Mouse (Mus musculus) cerebellum, postnatal 14 days (tissue): ENCODE measurements at regions not wholly inside any gene's neighbourhood (a gene's known extent, or its start where the extent isn't known, plus 50 kb on each side); places are given as distances from the start of the nearest gene placed in this dataset.

Experiments
- DNase-seq, 2 experiments: peaks; one replicate each; pipeline ENCODE4 v3.0.0; 2021; ENCODE audit warnings: mixed read lengths in 2 of 2

DNA sequence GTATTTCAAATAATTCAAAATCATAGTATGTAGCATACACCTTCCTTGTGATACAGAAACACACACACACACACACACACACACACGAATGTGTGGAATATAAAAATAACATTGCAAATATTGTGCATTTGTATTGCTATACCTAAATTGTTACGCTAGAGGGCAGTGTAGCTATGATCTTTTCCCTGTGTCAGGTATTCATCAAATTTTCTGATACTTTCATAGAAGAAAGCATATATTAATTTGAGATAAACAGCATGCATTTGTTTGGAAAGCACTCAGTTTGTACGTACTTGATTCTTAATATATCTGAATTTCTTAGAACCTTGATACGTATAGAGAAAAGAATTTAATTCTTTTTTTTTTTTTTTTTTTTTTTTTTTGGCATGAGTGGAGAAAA lies 1700.9 kb upstream of the Sel1l start:
- peak; percentile 11 to 53 for DNase-seq

DNA sequence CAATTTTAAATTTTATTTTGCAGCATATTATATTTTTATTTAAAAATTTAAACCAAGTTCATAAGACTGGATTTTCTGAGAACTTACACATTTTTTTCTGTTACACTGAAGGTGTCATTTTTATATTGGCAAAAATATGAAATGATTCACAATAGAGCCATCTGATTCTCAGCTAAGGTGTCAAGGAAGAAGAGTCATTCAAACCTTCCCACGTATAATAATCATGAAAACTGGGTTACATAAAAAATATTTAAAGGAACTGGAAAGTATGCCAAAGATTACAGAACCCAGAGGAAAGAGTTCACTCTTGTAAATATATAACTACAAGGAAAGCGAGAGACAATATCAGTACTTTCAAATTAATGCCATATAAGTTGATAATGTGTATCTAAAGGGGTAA lies 1674.5 kb upstream of the Sel1l start:
- DNase-seq: no peak

DNA sequence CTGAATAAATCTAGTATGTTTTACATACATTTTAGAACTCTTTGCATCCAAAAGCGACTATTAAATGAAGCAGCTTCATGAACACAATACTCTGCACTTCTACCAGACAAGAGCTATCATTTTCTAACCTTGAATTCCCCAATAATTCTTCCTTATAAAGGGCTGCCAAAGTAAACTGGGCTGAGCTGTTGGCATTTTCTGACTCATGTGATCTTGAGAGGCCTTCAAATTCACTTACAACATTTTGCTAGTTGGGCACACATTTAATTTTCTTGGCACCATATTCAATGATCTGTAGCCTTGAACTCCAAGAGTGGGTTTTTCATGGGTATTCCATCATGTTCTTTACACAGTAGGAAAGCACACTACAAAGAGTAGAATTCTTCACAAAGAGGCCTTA lies 1637.4 kb upstream of the Sel1l start:
- DNase-seq: no peak

DNA sequence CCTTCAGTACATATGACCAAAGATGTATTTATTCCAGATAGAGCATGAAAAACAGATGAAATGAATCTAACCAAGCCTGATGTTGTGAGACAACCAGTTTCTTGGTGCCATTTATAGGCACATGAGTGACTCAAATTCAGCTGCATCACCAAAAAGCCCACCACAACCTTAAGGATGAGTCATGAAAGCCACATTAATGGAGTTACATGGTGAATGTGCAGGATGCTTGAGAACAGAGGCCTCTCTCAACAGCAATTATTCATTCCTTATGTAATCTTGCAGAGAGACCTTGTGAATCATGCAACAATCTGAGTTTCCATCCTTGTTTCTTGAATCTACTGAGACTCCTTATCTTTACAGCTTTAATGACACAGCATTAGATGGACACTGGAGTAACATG lies 1613.1 kb upstream of the Sel1l start:
- DNase-seq: no peak

DNA sequence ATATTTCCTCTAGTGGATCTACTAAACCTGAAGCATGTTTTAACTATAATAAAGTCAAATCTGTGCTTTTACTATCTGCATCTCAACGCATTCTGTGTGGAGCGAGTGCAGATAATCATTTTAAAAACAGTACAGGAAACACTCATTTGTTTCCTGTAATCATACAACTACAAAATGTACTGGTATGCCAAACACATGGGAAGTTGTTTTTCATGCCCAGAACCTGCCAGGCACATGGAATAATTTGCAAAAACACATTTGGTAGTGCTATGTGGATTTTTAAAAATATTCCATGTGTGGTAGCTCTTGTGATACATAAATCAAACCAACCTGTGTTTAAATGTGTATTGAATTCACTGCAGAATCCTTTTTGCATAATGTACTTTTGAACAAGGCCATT lies 1600.5 kb upstream of the Sel1l start:
- DNase-seq: no peak

DNA sequence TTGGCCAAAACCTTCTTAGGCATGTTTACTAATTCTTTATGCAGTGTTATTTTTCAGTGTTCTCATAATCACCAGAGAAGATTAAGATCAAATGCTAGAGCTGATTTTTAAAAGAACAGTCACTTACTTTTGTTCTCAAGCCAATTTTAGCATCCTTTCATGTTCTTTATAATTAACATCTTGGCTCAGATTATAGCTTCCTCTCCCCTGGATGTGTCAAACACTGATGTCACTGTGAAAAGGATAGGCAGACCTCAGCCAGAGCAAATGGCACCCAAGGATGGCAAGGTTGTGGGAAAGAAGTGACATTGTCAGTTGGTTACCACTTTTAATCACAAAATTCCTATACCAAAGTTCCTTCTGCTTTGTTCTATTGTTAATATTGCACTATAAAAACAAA lies 1580.3 kb upstream of the Sel1l start:
- peak in 1 of 2 experiments; percentile 9 for DNase-seq

DNA sequence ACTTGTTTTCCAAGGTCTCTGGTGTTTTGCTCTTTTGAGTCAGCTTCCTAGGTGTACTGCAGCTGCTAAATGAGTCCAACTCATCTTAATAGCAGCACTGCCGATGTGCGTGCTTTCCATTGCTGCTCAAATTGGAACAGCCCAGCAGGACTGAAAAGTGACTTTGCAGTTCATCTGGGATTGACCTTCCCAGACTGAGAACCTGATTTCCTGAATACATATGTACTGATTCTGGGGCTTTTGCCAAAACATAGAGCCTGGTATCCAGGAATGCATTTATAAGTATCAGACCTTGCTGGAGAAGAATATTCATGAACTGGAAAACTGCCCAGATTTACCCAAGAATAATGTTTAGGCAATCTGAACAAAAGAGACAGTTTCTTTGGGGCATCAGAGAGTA lies 1579.0 kb upstream of the Sel1l start:
- no peak for DNase-seq

DNA sequence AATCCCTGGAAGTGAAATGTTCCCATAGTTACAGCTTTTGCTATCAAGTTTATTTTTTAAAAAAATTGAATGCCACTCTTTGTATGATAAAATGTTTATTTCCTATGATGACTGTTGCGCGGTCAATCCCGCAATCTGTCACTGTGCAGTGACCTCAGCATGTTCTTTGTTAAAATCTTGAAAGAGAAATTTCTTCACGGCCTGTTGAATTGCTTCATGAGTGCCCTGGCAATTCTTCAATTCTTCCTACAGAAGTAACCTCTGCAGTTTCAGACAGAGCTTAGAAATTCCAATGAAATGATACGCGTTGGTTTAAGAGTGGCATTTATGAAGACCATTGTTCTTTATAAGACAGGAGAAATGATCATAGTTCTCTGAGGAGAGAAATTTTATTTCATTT lies 1567.4 kb upstream of the Sel1l start:
- no peak for DNase-seq

DNA sequence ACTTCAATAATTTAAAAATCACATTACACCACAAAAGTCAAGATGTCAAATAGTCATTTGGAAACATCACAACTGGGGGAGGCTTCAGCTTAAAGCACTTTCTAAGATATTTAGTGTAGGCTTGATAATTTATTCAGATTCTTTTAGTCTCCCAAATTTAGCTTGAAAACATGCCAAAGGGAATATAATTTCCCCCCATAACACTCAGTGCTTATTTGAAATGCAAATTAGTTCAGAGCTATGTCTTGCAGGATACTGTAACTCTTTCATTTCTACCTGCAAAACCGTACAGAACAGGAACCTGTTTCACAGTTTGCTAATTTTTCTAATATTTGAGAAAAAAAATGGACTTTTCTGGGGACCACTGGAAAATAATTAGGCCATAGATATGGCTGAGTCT lies 1566.8 kb upstream of the Sel1l start:
- DNase-seq: no peak

DNA sequence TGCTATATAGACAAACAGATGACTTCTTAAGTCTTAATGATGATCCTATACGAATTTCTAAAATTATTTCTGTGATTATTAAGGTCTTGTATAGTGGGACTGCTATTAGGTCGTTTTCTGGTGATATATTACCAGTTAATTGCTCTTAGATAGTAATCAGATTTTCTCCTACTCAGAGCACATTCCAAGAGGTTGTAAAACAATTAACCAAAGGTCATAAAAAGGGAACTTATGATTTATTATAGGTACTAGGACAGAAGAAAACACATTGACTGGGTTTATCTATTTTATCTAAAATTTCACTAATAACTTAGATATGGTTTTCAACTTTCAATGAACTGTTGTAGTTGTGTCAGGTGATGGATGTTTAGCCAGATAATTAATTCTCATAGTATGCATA lies 1536.6 kb upstream of the Sel1l start:
- no peak for DNase-seq

DNA sequence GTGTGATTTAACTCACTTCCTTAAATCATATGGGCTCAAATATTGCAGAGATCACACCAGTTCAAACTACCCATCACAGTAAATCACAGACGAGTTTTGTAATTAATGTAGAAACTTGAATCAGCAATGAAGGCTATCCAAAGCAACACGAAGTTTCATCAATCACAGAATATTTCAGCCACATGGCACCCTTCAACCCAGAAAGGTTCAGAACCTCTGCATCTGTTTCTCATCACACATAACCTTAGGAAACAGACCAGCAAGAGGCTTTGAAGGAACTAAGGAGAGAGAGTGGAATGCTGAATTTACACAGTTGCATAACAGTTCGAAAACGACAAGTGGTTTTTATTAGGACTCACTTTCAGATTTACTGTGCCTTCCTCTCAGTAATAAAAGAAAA lies 1494.0 kb upstream of the Sel1l start:
- no peak for DNase-seq

DNA sequence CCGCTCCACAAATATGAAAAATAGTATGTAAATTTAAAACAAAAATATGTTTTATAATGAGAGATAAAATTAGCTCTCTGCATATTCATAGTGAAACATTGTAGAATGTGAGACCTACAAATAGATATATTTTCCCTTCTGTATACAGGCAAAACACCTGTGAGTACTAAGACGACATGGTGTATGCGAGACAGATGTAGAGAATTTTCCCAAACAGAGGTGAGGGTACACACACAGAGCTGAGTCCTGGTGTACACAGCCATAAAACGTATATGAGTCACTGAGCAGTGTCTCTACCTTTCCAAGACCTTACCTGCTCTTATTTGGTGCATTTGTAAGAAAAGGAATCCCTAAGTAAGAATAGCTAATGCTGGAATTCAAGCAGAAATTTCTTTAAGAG lies 1493.6 kb upstream of the Sel1l start:
- DNase-seq: no peak

DNA sequence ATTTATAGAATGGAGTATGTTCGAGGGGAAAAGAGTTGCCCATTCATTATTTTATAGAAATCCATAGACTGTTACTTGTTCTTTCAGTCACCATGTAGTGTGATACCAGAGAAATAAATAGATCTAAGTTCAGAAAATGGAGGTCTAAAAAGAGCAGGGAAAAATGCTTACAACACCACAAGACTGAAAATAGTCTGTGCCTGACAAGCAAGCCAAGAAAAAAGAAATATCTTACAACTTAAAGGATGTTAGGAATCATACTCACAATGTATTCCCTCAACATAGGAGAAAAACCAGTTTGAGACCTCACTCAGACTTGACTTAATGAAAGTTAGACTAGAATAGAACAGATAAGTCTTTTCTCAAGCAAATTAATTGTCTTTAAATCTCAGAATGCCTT lies 1486.6 kb upstream of the Sel1l start:
- DNase-seq: no peak

DNA sequence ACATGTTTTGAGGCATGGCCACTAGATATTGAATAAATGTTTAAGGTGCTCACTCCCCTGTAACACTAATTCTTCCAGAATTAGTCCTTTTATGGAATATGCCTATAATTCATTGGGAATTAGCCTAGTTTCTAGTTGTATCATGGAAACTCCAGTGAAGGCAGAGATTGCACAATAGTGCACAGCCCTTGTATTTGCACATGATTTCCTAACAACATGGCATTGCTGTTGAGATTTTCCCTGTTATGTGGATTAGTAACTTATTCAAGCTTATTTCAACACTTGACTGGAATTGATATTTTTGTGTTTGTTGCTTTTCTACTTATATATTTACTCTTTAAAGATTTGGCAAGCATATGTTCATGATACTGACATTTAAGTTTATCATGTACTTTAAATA lies 1463.3 kb upstream of the Sel1l start:
- no peak for DNase-seq

DNA sequence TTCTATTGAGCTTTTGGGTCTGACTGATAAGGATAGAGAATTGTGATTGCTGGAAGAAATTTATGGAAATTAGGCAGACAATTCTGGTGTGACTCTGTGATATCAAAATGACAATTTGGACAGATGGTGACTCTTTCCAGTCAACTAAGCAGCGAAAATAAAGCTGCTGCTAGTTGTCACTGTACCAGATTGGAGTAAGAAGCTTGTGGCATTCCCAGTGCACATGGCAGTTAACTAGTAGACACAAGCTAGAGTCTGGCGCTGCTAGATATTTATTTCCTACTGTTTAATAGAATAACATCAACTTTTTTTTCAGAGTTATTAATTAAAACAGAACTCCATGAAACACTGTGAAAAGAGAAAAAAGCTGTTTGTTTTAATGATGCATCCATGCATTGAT lies 1432.9 kb upstream of the Sel1l start:
- DNase-seq: peak; percentile 15 to 44

DNA sequence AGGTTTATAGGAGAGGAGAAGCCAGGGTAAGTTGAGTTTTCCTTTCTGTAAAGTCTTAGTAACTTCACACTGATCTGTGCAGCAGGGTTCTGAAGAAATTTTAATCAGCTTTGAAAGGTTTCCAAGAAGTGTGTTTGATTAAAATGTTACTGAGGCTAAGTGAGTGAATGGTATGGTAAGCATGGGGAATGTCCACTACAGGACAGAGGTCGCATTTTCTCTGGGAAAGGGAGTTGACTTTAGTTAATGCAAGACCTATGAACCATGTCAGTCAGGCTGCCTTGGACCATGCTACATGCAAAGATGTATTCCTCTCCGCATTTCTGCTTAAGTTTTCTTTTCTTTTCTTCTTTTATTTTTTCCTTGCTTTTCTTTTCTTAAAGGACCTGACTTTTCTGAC lies 1424.7 kb upstream of the Sel1l start:
- no peak for DNase-seq

DNA sequence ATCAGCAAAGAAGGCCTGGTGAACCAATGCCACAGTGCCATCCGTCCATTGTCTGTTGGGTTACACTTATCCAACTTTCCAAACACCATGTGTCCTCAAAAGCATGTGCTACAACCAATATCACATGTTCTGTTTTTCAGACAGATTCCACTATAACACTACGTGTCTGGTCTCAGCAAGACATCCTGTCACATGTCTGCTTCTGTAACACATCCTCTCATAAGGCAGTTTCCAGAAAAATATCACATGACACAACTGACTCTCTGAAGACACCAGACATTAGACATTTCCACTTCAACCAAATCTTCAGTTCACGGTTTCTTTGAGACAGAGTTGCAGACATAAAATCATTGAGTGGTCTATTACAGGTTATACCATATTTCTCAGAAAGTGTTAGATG lies 1381.3 kb upstream of the Sel1l start:
- no peak for DNase-seq

DNA sequence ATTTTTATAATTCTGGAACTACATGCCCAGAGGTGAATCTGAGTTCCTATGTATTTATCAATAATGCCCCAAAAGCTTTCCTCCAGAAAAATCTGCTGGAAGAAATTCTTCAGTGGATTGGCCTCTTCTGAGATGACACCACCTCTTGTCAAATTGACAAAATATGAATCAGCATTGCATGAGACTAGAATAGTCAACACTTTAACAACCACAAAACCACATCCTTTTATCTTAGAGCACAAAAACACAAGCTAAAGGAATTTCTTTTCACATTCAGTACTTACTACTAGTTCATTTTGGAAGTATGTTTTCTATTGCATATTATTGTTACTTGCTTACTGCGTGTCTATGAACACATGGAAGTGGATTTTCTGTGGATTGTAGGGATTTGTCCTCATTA lies 1377.9 kb upstream of the Sel1l start:
- no peak for DNase-seq

DNA sequence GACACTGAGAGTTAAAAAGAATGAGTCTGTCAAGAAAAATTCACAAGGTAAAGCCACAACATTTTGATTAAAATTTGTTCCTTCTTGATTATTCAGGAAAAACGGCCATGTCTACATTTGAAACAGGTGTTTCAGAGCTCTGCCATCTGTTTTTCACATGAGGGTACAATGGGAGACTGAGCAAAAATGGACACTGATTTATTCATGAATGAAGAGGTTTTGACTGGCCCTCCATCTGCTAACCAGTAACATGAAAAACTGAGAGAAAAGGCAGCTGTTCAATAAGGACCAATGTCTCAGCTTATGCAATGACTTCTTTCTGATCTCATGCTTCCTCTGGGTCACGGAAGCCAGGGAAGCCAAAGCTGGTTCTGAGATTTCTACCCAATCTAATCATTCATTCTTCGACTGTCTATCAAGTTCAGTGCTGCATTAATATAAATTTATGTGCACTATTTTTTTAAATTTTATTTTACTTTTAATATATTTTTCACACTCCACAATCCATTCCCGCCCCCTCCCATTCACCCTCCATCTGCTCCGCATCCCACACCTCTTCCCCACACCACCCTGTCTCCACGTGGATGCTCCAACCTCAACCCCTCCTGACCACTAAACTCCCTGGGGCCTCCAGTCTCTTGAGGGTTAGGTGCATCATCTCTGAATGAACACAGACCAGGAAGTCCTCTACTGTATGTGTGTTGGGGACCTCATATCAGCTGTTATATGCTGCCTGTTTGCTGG lies 1372.4 kb upstream of the Sel1l start:
- DNase-seq: no peak

DNA sequence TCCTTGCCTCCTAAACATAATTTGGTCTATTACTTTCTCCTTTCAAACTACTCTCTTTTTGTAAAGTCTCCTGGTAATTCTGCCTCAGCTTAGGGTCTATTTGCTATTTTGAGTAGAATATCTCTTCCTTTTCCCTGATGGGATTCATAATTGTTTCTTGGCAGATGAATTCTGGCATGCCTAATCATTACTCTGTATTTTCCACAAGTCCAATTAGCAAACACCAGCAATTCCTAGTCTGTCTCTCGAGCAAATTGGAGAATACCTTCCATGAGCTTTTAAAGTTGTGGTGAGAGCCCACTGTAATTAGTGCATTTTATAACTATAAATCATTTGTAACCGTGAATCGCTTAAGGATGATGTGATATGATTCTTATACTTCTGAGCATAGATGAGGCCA lies 1358.6 kb upstream of the Sel1l start:
- no peak for DNase-seq

DNA sequence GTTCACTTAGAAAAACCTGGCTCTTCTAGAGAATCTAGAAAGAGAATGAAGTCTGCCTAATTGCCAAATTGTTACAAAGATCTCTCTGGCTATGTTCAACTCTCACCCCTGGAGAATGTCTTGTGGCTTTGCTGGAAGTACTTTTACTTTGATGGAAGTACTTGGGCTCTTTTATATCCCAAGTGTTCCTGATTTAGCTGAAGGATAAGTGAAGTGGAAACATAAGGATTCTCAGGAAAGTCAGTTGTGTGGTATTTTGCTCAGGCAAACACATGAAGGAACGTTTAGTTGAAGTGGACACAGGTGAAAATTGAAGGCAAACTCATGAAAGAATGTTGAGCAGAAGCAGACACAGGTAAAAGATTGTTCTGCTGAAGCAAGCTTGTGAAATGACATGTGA lies 1340.0 kb upstream of the Sel1l start:
- no peak for DNase-seq

DNA sequence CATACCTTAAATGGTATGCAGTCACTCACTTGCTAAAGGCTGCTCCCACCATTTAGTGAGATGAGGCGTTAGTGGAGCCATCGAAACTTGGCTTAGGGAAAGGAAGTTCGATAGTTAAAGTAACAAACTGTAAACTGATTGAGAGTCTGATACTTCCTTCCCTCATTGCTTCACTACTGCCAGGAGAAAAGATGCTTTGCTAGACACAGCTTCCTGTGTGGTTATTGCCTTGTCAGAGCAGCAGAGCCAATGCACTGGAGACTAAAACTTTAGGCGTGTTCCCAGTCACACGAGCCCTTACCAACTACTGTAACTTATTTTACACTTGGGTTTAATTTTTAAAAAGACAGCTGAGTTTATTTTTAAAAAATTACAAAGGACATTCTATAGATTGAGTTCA lies 1324.8 kb upstream of the Sel1l start:
- DNase-seq: no peak

DNA sequence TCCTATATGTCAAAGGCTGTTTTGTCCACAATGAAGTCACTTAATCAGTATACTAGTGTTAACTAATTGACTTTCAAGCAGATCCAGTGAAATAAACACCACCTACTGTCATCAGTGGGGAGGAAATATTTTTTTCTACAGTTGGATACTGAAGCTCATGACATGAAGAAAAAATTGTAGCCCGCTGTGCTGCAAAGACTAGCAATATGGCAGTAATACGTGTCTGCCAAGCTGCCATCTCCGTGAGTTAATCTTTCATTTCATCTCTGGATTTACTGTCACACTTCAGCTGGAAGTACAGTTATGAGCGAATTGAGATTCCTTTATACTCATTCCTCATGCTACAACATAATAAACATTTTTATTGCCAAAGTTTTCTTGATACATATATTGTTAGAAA lies 1311.3 kb upstream of the Sel1l start:
- peak; percentile 10 to 45 for DNase-seq

DNA sequence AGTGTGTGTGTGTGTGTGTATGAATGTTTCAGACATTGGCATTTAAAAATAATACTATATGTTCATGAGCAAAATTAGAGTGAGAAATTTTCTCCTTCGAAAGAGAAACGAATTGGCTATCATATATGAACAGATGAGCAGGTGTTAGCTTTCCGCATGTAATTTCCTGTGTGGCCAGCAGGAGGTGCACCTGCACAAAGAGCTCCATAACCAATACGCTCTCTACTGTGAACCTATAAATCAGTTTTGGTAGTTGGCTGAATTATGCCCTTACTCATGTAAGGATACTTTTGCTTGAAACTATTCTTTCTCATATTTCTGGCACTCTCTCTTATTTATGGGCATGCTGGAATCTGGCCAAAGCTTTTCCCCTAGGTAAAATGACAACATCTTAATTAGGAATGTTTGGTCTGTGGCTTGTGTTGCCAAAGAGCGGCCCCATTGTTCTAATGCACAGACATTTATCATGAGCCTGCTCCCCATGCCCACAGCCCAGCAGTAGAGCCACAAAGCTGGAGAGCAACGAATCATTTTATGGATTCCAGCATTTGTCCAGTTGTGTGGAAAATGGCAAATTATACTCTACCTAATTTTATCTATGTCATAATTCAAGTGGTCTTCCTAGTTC lies 1303.8 kb upstream of the Sel1l start:
- DNase-seq: peak; percentile 60 to 66

DNA sequence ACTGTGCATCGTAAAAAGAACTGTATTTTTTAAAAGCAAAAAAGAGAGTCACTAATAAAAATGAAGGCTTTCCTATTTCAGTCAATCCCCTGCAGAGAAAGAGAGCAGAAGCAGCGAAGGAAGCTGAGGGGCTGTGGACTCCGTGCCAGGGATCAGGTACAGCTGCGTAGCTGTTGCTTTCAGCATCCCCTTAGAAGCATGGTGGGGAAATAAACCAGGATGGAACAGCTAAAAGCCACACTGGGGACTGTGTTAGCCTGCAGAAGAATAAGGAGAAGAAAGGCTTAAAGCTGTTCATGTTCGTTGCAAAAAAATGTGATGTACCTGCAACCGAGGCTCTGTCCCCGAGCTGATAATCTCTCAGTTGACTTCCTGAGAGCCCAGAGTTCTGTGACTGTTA lies 1302.6 kb upstream of the Sel1l start:
- no peak for DNase-seq
